Mouse (Mus musculus) lung, embryonic 16.5 days (tissue): ENCODE measurements around the gene Atp8a1. TPM values are rescaled to one million over a fixed set of nuclear protein-coding genes. Genes with fewer than 3 reads are reported as not detected.

Experiments
- ATAC-seq: fragments of 200-750 bp; cut with Nextera tagmentation; 2 replicates; pipeline ENCODE4 v1.8.0; 2017; ENCODE audit warnings: low read depth, mild to moderate bottlenecking, moderate library complexity
- H3K27ac ChIP-seq: fragments of 300-500 bp; sonication (generic); 2 replicates; pipeline ENCODE4 v1.5.1; 2014; ENCODE audit warnings: mild to moderate bottlenecking, control low read depth, low read length
- H3K27me3 ChIP-seq: fragments of 300-500 bp; sonication (generic); 2 replicates; pipeline ENCODE4 v1.6.1; 2014; ENCODE audit warnings: low read depth, low read length, mixed read lengths; ENCODE audit not compliant: control insufficient read depth, insufficient read depth
- H3K36me3 ChIP-seq: fragments of 300-500 bp; sonication (generic); 2 replicates; pipeline ENCODE4 v1.6.1; 2014; ENCODE audit warnings: low read length; ENCODE audit not compliant: control insufficient read depth, insufficient read depth
- H3K4me1 ChIP-seq: fragments of 300-500 bp; sonication (generic); replicated peaks from 2 replicates; pipeline ENCODE4 v1.6.1; 2014; ENCODE audit warnings: low read length, mixed read lengths; ENCODE audit not compliant: control insufficient read depth, insufficient read depth
- H3K4me2 ChIP-seq: fragments of 300-500 bp; sonication (generic); 2 replicates; pipeline ENCODE4 v1.6.1; 2014; ENCODE audit warnings: low read depth, low read length, control low read depth
- H3K4me3 ChIP-seq: fragments of 300-500 bp; sonication (generic); 2 replicates; pipeline ENCODE4 v1.5.1; 2014; ENCODE audit warnings: mild to moderate bottlenecking, low read length, control low read depth
- H3K9ac ChIP-seq: fragments of 300-500 bp; sonication (generic); 2 replicates; pipeline ENCODE4 v1.6.1; 2014; ENCODE audit warnings: low read length, control low read depth
- H3K9me3 ChIP-seq: fragments of 300-500 bp; sonication (generic); 2 replicates; pipeline ENCODE4 v1.6.1; 2016; ENCODE audit warnings: low read length; ENCODE audit not compliant: control insufficient read depth
- WGBS: fragments of 180-500 bp; shearing (Covaris S2); extraction: QIAGEN DNeasy Blood & Tissue Kit; methylation state at CpG from one replicate; pipeline ENCODE4 v1.1.7; 2014; 5-methylcytosine and 5-hydroxymethylcytosine counted together
- polyA plus RNA-seq: library from polyadenylated mRNA; unstranded; fragments of >200 nt; fragmentation: Nextera tagmentation; extraction: Ambion mirVana; gene quantifications from 2 replicates; pipeline ENCODE4 v1.2.1, GENCODE M21; 2015

Atp8a1 gene
- polyA plus RNA-seq, 1 experiment from 2014 or later, result 57.3 TPM

DNA sequence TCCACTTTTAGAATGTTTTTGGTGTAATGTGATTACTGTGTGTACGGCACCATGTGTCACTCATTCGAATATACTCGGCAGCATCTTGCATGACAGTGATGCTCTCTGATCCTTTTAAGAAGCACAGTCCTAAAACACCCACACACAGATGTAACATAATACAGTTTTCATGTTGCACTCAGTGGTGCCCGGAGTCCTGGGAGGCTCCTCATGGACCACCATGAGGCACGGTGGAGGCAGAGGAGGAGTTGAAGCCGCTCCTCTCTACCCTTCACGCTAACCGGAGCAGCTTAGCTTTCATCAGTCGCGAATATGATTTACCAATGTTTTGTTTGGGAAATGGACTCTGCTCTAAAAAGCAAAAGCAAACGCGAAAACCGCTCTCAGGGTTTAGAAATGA lies 120.4 kb downstream of the Atp8a1 start:
- H3K36me3 ChIP-seq, result peaks cover 2% of the 10 kb centered on the region; the same call in 1 of the 2 replicates
- no peak overlapping the region for H3K9ac ChIP-seq
- no peak overlapping the region for H3K4me2 ChIP-seq
- H3K4me1 ChIP-seq, result no peaks in the 10 kb centered on the region
- 90% methylated on average over 13 of the region's 13 CpGs for WGBS
- H3K4me3 ChIP-seq, result no peak overlapping the region
- ATAC-seq, result no peak
- no peaks in the 10 kb centered on the region for H3K9me3 ChIP-seq
- H3K27me3 ChIP-seq, result no peaks in the 10 kb centered on the region
- no peak overlapping the region for H3K27ac ChIP-seq

DNA sequence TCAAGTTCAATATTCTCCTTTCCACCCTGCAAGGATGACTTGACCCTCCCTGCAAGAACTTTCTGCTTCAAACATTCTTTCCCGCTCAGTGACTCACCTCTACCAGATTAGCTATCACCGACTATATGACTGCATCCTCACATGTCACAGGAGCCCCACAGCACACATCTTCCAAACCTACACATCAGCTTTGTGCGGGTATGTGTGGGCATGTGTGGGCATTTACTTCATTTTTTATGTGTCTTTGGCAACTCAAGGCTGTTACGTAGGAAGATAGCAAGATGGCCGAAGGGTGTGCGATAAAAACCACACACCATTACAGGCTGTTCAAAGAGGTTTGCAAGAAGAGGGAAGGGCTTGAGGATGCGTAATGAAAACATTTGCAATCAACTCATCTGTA lies 145.6 kb downstream of the Atp8a1 start:
- H3K27me3 ChIP-seq, result no peaks in the 10 kb centered on the region
- no peak for ATAC-seq
- H3K9ac ChIP-seq, result no peak overlapping the region
- H3K27ac ChIP-seq, result no peak overlapping the region
- H3K9me3 ChIP-seq, result no peaks in the 10 kb centered on the region
- H3K4me2 ChIP-seq, result no peak overlapping the region
- no peak overlapping the region for H3K4me3 ChIP-seq
- H3K36me3 ChIP-seq, result peaks cover 20% of the 10 kb centered on the region
- no peaks in the 10 kb centered on the region for H3K4me1 ChIP-seq
- WGBS, result 92% methylated on average over 7 of the region's 7 CpGs

DNA sequence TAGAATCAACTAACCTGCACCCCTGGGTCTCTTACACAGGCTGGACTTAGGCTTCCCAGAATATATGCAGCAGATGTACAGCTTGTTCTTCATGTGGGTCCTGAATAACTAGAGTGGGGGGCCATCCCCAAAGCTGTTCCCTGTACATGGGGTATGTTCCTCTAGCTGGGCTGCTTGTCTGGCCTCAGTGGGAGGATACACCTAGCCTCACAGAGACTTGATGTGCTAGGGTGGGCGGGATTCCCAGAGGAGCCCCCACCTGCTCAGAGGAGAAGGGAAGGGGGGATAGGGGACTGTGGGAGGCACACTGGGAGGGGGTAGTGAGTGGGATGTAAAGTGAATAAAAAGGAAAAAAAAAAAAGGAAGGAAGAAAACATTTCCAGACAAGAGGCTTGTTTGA lies 147.8 kb downstream of the Atp8a1 start:
- no peak overlapping the region for H3K27ac ChIP-seq
- no peaks in the 10 kb centered on the region for H3K9me3 ChIP-seq
- no peak overlapping the region for H3K4me3 ChIP-seq
- H3K27me3 ChIP-seq, result no peaks in the 10 kb centered on the region
- H3K4me2 ChIP-seq, result no peak overlapping the region
- WGBS, result 71% methylated on average over 1 of the region's 1 CpGs
- no peak for ATAC-seq
- no peaks in the 10 kb centered on the region for H3K4me1 ChIP-seq
- peaks cover 20% of the 10 kb centered on the region for H3K36me3 ChIP-seq
- no peak overlapping the region for H3K9ac ChIP-seq

DNA sequence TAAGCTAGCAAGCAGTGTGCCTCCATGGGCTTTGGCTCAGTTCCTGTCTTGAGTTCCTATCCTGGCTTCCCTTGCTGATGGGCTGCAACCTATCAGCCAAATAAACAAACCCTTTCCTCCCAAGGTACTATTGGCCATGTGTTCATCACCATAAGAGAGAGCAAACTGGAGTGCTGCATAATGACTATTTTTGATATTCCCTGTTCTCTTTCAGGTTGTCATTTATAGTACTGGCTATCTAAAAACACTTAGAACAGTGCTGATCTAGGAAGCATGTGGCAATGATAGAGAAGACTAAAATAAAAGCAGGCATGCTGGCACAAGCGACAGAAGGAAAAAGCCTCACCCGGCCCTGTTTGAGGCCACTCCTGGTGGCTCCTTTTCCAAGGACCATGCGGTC lies 149.1 kb downstream of the Atp8a1 start:
- no peaks in the 10 kb centered on the region for H3K4me1 ChIP-seq
- H3K9me3 ChIP-seq, result no peaks in the 10 kb centered on the region
- H3K36me3 ChIP-seq, result peaks cover 20% of the 10 kb centered on the region
- 87% methylated on average over 3 of the region's 3 CpGs for WGBS
- no peak overlapping the region for H3K4me3 ChIP-seq
- no peak overlapping the region for H3K4me2 ChIP-seq
- no peak overlapping the region for H3K9ac ChIP-seq
- H3K27ac ChIP-seq, result no peak overlapping the region
- H3K27me3 ChIP-seq, result no peaks in the 10 kb centered on the region
- no peak for ATAC-seq

DNA sequence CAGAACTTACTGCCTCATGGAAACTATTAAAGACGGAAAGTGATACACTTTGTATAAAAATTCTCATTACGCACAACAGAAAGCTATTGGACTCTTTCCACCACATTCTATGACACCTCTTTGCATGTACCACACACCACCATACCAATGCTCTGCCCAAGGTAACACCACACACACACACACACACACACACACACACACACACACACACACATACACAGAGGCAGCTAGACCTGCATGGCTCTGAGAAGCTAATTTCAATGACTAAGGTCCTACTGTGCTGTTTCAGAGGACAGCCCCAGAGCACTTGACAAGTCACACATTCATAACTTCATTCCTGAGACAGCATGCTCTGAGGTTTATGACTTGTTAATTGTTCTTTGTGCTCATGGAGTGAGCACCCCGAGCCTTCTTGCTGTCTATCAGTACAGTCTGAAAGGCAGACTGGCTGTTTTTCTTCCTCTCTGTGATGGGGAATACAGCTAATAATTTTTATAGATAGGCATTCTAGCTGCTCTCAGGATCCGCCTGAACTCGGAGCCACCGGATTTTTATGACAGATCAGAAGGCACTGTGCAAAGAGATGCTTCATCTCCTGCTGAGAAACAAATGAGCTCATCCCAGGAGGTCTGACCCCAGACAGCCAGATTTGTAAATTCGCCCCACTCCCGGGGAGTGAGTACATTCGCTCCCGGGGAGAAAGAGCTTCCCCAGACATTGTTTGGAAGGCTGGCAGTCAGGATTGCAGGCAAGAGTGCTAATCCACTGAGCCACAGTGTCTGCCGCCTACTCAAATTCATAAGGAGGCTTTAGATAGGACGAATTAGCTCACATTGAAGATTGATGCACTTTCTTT lies 150.3 kb downstream of the Atp8a1 start:
- no peak overlapping the region for H3K4me3 ChIP-seq
- H3K4me2 ChIP-seq, result no peak overlapping the region
- no peak overlapping the region for H3K27ac ChIP-seq
- peaks cover 20% of the 10 kb centered on the region for H3K36me3 ChIP-seq
- no peaks in the 10 kb centered on the region for H3K4me1 ChIP-seq
- ATAC-seq, result no peak
- no peak overlapping the region for H3K9ac ChIP-seq
- H3K27me3 ChIP-seq, result no peaks in the 10 kb centered on the region
- 24% methylated on average over 12 of the region's 12 CpGs for WGBS
- H3K9me3 ChIP-seq, result no peaks in the 10 kb centered on the region

DNA sequence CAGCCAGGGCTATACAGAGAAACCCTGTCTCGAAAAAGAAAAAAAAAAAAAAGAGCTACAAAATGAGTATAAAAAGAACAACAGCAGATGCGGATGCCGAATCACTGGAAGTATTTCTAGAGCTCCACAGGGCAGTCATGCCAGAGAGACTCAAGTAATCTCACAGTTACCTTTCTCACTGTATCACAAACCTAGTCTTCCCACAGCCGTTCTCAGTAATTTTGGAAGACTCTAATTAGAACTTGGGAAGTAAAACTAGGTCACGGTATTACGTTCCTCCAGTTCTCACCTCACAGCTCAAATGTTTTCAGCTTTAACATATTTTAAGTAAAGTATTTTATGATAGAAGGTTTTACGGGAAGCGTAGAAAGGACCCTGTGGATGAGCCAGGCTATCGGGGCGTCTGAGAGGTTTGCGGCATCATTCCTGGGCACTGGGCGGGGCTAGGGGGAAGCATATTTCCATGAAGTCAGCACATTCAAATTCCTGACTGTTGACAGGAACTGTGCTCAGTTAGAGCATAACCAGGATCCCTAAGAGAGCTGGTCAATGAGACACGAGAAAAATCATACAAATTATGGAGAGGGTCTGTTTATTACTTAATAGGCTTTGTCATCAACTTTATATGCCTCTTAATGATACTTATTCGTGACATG lies 152.1 kb downstream of the Atp8a1 start:
- H3K4me1 ChIP-seq, result no peaks in the 10 kb centered on the region
- peaks cover 5% of the 10 kb centered on the region; the same call in 1 of the 2 replicates for H3K36me3 ChIP-seq
- no peak overlapping the region for H3K4me3 ChIP-seq
- ATAC-seq, result no peak
- H3K9me3 ChIP-seq, result no peaks in the 10 kb centered on the region
- H3K4me2 ChIP-seq, result no peak overlapping the region
- 85% methylated on average over 14 of the region's 14 CpGs for WGBS
- H3K27ac ChIP-seq, result no peak overlapping the region
- no peak overlapping the region for H3K9ac ChIP-seq
- H3K27me3 ChIP-seq, result no peaks in the 10 kb centered on the region

DNA sequence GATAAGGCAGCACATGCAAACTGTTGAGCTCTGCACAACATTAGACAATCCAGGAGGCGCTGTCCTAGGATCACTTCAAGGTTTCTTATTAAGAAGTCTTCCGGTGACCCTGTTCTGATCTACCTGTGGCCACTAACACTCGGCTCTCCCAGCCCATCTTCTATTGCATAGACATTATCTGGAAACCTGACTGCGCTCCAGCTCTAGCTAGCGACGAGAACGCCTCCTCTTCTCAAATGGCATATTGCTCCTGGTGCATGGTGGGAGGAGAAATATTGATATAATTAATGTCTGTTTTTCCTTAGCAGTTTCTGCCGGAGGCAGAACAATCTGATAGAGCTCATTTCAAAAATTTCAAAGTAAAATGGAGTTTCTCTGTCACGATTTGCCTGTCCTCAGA lies 156.9 kb downstream of the Atp8a1 start:
- 0 out of 2 replicates have a peak, but pooled peaks cover 3% of the 10 kb centered on the region for H3K4me1 ChIP-seq
- WGBS, result 88% methylated on average over 9 of the region's 9 CpGs
- H3K27ac ChIP-seq, result no peak overlapping the region
- H3K36me3 ChIP-seq, result peaks cover 2% of the 10 kb centered on the region; the same call in 1 of the 2 replicates
- H3K4me3 ChIP-seq, result no peak overlapping the region
- no peak for ATAC-seq
- no peaks in the 10 kb centered on the region for H3K27me3 ChIP-seq
- no peaks in the 10 kb centered on the region for H3K9me3 ChIP-seq
- H3K4me2 ChIP-seq, result no peak overlapping the region
- H3K9ac ChIP-seq, result no peak overlapping the region

DNA sequence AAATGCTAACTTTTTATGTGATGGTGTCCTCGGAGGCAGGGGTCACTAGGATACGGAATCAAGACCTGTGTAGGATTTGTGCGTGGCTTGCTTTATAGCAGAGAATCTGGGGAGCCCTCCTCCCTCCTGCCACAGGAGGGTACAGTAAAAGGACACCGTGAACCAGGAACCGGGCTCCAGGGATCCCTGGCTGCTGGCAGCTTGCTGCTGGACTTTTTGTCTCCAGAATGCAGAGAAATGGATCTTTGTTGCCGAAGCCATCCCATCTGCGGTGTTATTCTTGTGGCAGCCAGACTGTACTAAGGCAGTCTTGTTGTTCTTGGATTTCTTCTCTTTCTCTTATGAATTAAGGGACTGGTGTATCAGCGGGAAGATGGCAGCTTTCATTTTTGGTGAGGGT lies 159.2 kb downstream of the Atp8a1 start:
- Histone ChIP-seq H3K27me3 (no peaks in the 10 kb centered on the region), H3K4me2 (no peak overlapping the region), H3K27ac (no peak overlapping the region), H3K9me3 (no peaks in the 10 kb centered on the region), H3K4me3 (no peak overlapping the region), H3K4me1 (0 out of 2 replicates have a peak, but pooled peaks cover 3% of the 10 kb centered on the region), H3K9ac (no peak overlapping the region), H3K36me3 (peaks cover 2% of the 10 kb centered on the region; the same call in 1 of the 2 replicates)
- WGBS, result 90% methylated on average over 8 of the region's 8 CpGs
- ATAC-seq, result no peak

DNA sequence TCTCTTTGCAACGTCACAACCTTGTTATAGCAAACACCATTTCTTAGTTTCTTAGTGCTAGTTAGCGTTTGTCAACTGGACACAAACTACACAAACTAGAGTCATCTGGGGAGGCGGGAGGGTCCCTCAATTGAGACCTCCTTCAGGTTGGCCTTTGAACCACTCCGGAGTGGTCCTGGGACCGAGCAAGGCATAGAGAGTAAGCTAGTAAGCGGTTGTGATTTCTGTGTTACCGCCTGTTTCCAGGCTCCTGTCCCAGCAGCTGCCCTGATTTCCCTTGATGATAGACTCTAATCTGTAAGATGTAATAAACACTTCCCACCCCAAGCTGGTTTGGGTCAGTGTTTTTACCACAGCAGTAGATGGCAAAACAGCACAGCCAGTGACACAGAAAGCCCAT lies 161.3 kb downstream of the Atp8a1 start:
- ATAC-seq, result no peak
- 77% methylated on average over 7 of the region's 7 CpGs for WGBS
- peaks cover 2% of the 10 kb centered on the region; the same call in 1 of the 2 replicates for H3K36me3 ChIP-seq
- H3K4me1 ChIP-seq, result 0 out of 2 replicates have a peak, but pooled peaks cover 3% of the 10 kb centered on the region
- H3K4me2 ChIP-seq, result no peak overlapping the region
- H3K4me3 ChIP-seq, result no peak overlapping the region
- no peak overlapping the region for H3K9ac ChIP-seq
- no peaks in the 10 kb centered on the region for H3K9me3 ChIP-seq
- H3K27me3 ChIP-seq, result no peaks in the 10 kb centered on the region
- no peak overlapping the region for H3K27ac ChIP-seq
